Mouse (Mus musculus) brain, embryonic 14.5 days (tissue): ENCODE measurements around the gene Med17. TPM values are rescaled to one million over a fixed set of nuclear protein-coding genes. Genes with fewer than 3 reads are reported as not detected.

Source experiments
- DNase-seq: peaks from one replicate; pipeline ENCODE4 v3.0.0-alpha.2; 2011; ENCODE audit warnings: low read depth
- CTCF ChIP-seq: fragments of 200-500 bp; IDR thresholded peaks from 2 replicates; pipeline ENCODE4 v1.5.1; 2012; ENCODE audit warnings: inconsistent platforms, mild to moderate bottlenecking, moderate library complexity, borderline replicate concordance; ENCODE audit not compliant: insufficient read depth, insufficient read length; ENCODE audit errors: extremely low read depth
- POLR2A ChIP-seq: fragments of 200-500 bp; IDR thresholded peaks from 2 replicates; pipeline ENCODE4 v1.6.1; 2012; ENCODE audit warnings: mild to moderate bottlenecking, inconsistent platforms, borderline replicate concordance; ENCODE audit not compliant: poor library complexity, insufficient read depth, insufficient read length, severe bottlenecking; ENCODE audit errors: extremely low read depth
- polyA plus RNA-seq: library from polyadenylated mRNA; depleted of rRNA; stranded (reverse); fragments of >200 nt; gene quantifications from 2 replicates; pipeline ENCODE4 v1.2.3, GENCODE M21; 2012; rRNA removed

Gene Med17
- polyA plus RNA-seq, 1 experiment, result 46.2 TPM

- peak; percentile 15 for DNase-seq
- TF ChIP-seq POLR2A (no peak), CTCF (no peak)
Observed at GRCm38 (mm10) chr9:15211876-15212275, 67.9 kb downstream of the Med17 start.

Other genes with a start within 250 kb of the Med17 start
- 177 and 179 TPM in 2 replicates for gene Panx1, start 234.5 kb downstream of the Med17 start, polyA plus RNA-seq
- gene Hephl1, start 167.8 kb downstream of the Med17 start, polyA plus RNA-seq, result 0.01 TPM in 1 of 2 replicates, not detected in the other
- gene Vstm5, start 40.9 kb downstream of the Med17 start, polyA plus RNA-seq, result 12.8 and 17.0 TPM in 2 replicates
- 52.9 and 59.4 TPM in 2 replicates for gene Taf1d, start 26.3 kb upstream of the Med17 start, polyA plus RNA-seq
- gene 4931406C07Rik, start 26.5 kb upstream of the Med17 start, polyA plus RNA-seq, result 19.3 and 22.8 TPM in 2 replicates
- gene Cep295, start 77.9 kb upstream of the Med17 start, polyA plus RNA-seq, result 24.1 and 27.9 TPM in 2 replicates
- gene Smco4, start 213.5 kb upstream of the Med17 start, polyA plus RNA-seq, result 6.4 and 8.1 TPM in 2 replicates